Mouse (Mus musculus) cortical plate, adult 2 months (tissue): ENCODE data around the gene Ikbip.

ENCODE experiments used
- CTCF ChIP-seq: fragments of 200-500 bp; IDR thresholded peaks from 2 replicates; pipeline ENCODE4 v1.5.1; 2011; ENCODE audit warnings: mild to moderate bottlenecking, control low read depth, low read length; ENCODE audit not compliant: insufficient read depth; ENCODE audit errors: extremely low read depth
- POLR2A ChIP-seq: fragments of 200-500 bp; IDR thresholded peaks from 2 replicates; pipeline ENCODE4 v1.6.1; 2011; ENCODE audit warnings: mild to moderate bottlenecking, low read length, control low read depth; ENCODE audit not compliant: insufficient read depth; ENCODE audit errors: extremely low read depth

- TF ChIP-seq POLR2A (no peak), CTCF (no peak)
These were observed 52.7 kb downstream of the Ikbip start for GRCm38 (mm10) chr10:91135302-91135972.
